Mouse (Mus musculus) thymus, adult 18-20 months (tissue): ENCODE data around the gene Zfyve27.

Source experiments
- DNase-seq, 2 experiments: peaks; one replicate each; pipeline ENCODE4 v3.0.0; 2022; ENCODE audit warnings: mixed read lengths in 2 of 2

The Zfyve27 gene

GRCm38 (mm10) chr19:42144067-42144466 lies 19.7 kb upstream of the Zfyve27 start:
- no peak for DNase-seq

- no peak for DNase-seq
These were observed 19.1 kb upstream of the Zfyve27 start for GRCm38 (mm10) chr19:42144541-42145167.

- DNase-seq: no peak
These were observed 18.5 kb upstream of the Zfyve27 start for GRCm38 (mm10) chr19:42145210-42145609.

GRCm38 (mm10) chr19:42145731-42146130 lies 18.0 kb upstream of the Zfyve27 start:
- DNase-seq: no peak

GRCm38 (mm10) chr19:42146276-42147010 lies 17.3 kb upstream of the Zfyve27 start:
- DNase-seq: no peak

- DNase-seq: peak; percentile 49
These were observed 16.5 kb upstream of the Zfyve27 start, which contains the start of gene Marveld1 for GRCm38 (mm10) chr19:42147170-42147768. Gene Marveld1, plus strand, starts transcription at chr19:42147400.

GRCm38 (mm10) chr19:42147769-42148568 lies 15.8 kb upstream of the Zfyve27 start:
- peak in 1 of 2 experiments; percentile 21 for DNase-seq

GRCm38 (mm10) chr19:42148569-42148860 lies 15.2 kb upstream of the Zfyve27 start:
- DNase-seq: no peak

- DNase-seq: peak; percentile 39 to 52
These were observed 11.8 kb upstream of the Zfyve27 start for GRCm38 (mm10) chr19:42151990-42152389.

GRCm38 (mm10) chr19:42157493-42158237 lies 6.1 kb upstream of the Zfyve27 start:
- no peak for DNase-seq

GRCm38 (mm10) chr19:42158246-42159017 lies 5.3 kb upstream of the Zfyve27 start:
- DNase-seq: no peak

- DNase-seq: no peak
These were observed 437 bp downstream of the Zfyve27 start for GRCm38 (mm10) chr19:42164188-42164587.

GRCm38 (mm10) chr19:42166130-42166529 lies 2.4 kb downstream of the Zfyve27 start:
- DNase-seq: peak; percentile 55 to 59

GRCm38 (mm10) chr19:42166766-42167165 lies 3.0 kb downstream of the Zfyve27 start:
- DNase-seq: no peak

- no peak for DNase-seq
These were observed 3.7 kb downstream of the Zfyve27 start for GRCm38 (mm10) chr19:42167489-42167888.

GRCm38 (mm10) chr19:42169322-42169975 lies 5.7 kb downstream of the Zfyve27 start:
- DNase-seq: no peak

GRCm38 (mm10) chr19:42170025-42170969 lies 6.5 kb downstream of the Zfyve27 start:
- peak; percentile 90 to 91 for DNase-seq

- DNase-seq: no peak
These were observed 13.1 kb downstream of the Zfyve27 start for GRCm38 (mm10) chr19:42176841-42177240.

- no peak for DNase-seq
These were observed 13.7 kb downstream of the Zfyve27 start for GRCm38 (mm10) chr19:42177461-42177860.

- DNase-seq: no peak
These were observed 15.6 kb downstream of the Zfyve27 start for GRCm38 (mm10) chr19:42179356-42179755.
